Mouse (Mus musculus): ENCODE measurements around the gene Ism2.
"Not testable (repeated sequence)": the region's sequence is repeated elsewhere in the genome, so short reads cannot be mapped to it uniquely, and the experiment has no call there.

Gene Ism2

GRCm38 (mm10) chr12:87284726-87285125 lies 14.8 kb downstream of the Ism2 start:
- DNase-seq (ENCODE audit: low read depth) = no peak

- no peak for DNase-seq (ENCODE audit: low read depth)
Measured at GRCm38 (mm10) chr12:87284268-87284667, 15.2 kb downstream of the Ism2 start.

DNA sequence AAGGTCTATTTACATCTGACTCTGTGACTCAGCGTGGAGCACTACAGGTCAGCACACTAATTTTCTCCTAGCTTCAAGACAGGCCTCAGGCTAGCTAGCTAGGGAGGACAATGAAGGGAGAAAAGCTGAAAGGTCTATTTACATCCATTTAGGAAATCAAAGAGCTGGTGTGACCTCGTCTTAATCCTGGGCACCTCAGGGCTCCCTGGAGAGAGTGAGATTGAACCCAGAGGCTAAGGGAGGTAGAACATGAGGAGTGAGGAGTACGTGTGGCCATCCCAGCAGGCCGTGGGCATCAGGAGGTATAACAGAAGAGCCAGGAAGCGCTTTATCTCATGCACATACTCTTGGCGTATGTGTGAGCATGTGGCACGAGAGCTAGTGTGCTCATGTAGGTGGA lies 15.8 kb downstream of the Ism2 start:
- DNase-seq (ENCODE audit: low read depth) = no peak

DNA sequence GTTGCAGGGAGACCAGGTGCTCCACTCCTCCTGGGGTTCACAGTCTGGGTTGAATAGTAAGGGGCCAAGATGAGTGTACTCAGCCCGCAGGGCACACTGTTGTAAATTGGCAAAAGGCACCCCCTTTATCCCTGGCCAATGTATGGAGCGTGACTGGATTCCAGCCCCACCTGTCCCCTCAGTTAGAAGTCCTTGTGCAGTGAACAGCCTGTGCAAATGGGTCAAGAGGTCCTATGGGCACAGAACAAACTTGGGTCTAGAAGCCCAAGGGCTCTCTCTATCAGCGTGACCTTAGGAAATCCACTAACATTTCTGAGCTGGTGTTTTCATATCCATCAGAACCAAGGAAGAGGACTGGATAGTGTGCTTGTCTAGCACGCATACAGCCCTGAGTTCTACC lies 16.8 kb downstream of the Ism2 start:
- DNase-seq (ENCODE audit: low read depth) = no peak

DNA sequence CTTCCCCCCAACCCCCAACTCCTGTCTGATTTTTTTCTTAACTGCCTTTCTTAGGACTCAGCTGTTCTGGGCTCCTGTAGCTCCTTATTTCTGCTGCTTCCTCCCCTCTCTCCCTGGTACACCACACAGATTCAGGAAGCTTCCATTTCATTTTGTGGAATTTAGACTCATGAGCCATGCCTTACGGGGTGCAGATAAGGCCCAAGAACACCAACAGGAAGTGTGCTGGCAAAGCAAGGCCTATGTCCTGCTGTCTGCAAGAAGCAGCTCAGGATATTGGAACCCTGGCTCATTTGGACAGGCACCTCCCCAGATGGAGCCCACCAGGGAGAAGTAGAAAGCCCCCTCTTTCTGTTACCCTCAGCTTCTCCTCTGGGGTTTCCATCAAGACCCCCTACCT lies 17.7 kb downstream of the Ism2 start:
- DNase-seq (ENCODE audit: low read depth) = no peak

- no peak for DNase-seq (ENCODE audit: low read depth)
Measured at GRCm38 (mm10) chr12:87279879-87280278, 19.6 kb downstream of the Ism2 start.

- no peak for DNase-seq (ENCODE audit: low read depth)
Measured at GRCm38 (mm10) chr12:87279350-87279749, 20.2 kb downstream of the Ism2 start.

GRCm38 (mm10) chr12:87278118-87278730 lies 21.3 kb downstream of the Ism2 start:
- DNase-seq (ENCODE audit: low read depth) = no peak

DNA sequence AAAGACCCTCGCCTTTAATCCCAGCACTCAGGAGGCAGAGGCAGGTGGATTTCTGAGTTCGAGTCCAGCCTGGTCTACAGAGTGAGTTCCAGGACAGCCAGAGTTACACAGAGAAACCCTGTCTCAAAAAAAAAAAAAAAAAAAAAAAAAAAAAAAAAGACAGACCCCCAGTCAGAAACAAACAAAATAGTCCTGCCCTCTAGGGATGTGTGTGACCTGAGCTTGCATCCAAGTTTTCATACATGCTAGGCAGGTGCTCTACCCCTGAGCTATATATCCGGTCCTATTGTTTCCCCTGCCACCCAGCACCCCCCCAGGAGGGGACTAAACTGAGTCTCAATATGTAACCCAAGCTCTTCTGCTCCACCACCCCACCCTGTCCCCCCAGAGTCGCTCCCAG lies 22.3 kb downstream of the Ism2 start:
- not testable (repeated sequence) for DNase-seq (ENCODE audit: low read depth)

GRCm38 (mm10) chr12:87274853-87275831 lies 24.4 kb downstream of the Ism2 start:
- no peak for DNase-seq (ENCODE audit: low read depth)

- peak; percentile 58 for DNase-seq (ENCODE audit: low read depth)
Measured at GRCm38 (mm10) chr12:87267682-87268081, 31.8 kb downstream of the Ism2 start.

DNA sequence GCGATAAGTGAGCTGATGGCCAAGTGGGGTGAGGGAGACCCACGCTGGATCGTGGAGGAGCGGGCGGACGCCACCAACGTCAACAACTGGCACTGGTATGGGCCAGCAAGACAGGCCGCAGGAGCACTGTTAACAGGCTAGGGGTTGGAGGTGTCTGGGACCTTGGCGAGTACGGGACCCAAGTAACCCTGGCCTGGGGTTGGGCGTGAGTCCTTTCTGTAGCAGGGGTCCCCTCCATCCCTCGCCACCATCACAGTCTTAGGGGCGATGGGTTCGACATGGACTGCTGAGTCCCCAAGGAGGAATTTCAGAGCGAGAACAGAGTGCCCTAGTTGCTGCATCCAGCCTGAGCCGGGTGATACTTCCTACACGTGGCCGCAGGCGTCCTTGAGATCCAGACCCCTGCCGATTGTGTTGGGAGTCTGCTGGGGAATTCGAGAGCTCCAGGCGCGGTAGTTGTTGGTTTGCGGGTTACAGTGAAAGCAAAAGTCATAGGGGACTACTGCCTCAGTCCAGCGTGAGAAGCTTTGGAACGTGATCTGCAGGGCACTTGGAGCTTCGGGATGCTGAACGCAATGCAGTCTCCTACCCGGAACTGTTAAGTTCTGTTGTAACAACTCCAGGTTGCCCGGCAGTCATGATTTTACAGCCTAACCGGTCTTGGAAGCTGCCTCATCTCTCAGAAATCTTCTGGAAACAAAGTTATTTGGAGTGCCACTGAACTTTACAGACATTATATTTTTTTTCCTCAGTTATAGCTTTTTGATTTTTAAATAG lies 32.5 kb downstream of the Ism2 start:
- no peak for DNase-seq (ENCODE audit: low read depth)

DNA sequence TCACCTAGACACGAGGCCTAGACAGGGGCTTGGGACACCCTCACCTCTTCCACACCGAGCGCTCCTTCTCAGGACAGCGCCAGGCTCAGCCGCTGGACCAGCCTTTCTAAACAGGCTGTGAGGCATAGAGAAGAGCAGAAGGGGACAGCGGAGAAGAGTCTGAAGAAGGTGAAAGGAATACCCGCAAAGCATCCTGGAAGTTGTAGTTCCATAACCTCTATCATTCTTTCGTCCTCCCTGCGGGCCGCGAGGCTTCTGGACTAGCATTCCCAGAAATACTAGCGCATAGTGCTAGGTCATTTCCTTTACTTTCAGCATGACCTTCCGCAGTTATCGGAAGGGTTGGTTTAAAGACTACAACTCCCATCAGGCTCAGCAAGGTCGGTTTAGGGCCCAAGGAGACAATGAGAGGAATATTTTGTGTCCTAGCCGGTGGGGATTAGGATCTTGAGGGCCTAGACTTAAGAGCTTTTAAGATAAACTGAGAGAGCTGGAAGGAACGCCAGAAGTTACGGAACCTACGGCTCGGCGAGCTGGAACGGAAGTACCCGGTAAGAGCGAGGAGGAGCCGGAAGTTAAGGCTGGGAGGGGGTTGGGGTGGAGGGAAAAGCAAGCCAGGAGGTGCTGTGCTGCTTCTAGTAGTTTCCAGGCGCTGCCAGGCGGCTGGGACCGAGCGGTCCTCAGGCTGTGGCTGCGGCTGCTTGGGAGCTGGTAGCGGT lies 33.2 kb downstream of the Ism2 start, which contains the start of the genes Vipas39 and Ahsa1:
TSS of gene Vipas39 (minus strand) at position 149 of the 719 bp plus-strand sequence.
TSS of gene Ahsa1 (plus strand) at position 372 of the 719 bp plus-strand sequence.
- peak; percentile 97 for DNase-seq (ENCODE audit: low read depth)

DNA sequence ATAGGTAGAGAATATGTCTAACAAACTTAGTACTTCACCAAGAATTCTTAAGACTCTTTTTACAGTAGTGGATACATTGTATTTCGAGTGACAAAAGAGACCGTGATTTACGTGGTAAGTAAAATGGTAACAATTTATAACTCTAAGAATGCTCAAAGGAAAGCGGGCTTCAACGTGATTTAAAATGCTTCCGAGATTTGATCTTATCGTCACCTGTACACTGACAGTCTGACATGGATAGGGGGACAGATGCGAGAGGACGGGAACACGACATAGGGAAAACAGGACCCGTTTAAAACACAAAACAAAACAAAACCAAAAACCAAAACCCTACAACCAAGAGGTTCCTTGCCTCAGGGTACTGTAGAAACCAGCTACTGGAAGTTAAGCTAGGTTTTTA lies 34.1 kb downstream of the Ism2 start:
- DNase-seq (ENCODE audit: low read depth) = no peak

DNA sequence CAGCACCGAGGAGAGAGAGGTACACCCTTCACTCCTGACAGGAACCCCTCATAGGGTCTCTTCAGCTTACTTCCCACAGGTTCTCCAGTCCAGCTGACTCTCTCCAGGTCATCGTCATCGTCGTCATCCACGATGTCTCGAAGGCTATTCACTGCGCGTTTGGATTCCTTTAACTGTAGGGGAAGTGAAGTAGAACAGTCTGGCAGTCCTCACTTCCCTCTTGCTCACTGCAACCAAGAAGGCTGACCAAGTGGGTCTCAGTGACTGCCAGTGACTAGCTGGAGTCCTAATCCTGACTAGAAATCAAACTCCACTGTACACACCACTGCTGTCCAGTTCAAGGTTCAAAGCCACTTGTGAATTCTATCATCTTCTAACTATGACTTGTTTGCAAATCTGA lies 38.9 kb downstream of the Ism2 start:
- DNase-seq (ENCODE audit: low read depth) = no peak

DNA sequence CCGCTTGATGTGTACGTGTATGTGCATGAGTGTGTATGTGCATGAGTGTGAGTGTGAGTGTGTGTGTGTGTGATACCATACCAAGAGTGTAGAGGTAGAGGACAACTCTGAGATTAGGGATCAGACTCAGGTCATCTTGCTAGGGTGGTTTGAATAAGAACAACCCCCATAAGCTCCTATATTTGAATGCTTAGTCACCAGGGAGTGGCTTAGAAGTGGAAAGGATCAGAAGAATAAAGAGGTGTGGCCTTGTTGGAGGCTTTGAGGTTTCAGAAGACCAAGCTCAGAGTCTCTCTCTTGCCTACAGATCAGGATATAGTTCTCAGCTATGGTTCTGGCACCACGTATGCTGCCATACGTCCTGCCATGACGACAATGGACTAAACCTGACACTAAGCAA lies 42.9 kb downstream of the Ism2 start:
- peak; percentile 18 for DNase-seq (ENCODE audit: low read depth)

DNA sequence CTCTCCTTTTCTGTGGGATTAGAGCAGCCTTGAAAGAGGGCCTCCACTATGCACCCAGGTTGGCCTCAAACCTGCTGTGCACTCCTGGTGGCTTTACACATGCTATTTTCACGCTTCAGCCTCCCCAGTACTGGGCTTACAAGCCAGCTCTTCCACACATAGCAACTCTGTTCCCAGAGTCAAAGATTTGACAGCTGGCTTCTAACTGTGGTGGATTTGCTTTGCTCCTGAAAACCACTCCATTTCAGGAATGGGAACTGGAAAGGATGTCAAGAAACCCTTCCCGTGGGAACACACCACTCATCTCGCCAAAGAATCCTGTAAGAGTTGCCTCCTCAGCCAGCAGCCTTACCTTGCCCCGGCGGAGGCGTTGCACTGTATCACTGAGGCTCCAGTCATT lies 45.6 kb downstream of the Ism2 start:
- DNase-seq (ENCODE audit: low read depth) = no peak

DNA sequence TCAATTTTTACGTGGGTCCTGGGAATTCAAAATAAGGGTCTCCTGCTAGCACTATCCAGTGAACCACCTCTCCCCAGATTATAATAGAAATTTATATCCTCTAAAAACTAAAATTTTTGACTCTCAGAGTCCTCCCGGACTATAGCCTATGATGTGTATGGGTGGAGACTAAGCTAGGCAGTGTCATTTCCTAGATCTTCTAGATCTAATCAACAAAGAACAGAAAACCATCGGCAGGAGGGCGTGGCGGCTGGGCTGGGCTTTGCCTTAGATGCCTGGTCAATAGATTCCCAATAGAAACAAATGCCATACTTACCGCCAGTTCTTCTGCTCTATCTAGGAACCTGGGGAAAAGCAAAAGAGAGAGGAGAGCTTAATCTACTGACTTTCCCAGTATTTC lies 49.3 kb downstream of the Ism2 start:
- no peak for DNase-seq (ENCODE audit: low read depth)

DNA sequence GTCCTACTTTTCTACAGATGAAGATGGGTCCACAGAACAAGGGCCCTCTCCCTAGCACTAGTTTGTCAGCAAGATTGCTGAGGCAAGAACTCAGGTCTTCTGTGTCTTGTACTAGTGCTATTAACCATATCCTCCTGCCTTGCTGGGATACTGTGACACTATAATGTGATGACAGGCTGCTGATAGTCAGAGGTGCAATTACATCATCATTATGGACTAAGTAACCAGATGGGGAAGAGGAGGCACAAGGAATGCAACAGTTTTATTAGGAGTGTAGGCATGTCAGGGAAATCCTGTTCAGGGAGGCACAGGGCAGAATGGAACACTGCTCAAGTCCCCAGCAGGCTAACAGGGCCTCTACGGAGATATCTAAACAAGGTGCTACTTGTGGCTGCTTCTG lies 60.9 kb downstream of the Ism2 start, which contains the start of gene Noxred1:
TSS of gene Noxred1 (minus strand) at position 101 of the 400 bp plus-strand sequence.
- no peak for DNase-seq (ENCODE audit: low read depth)

- DNase-seq (ENCODE audit: low read depth) = peak; percentile 25
Measured at GRCm38 (mm10) chr12:87236882-87237483, 62.5 kb downstream of the Ism2 start.

DNA sequence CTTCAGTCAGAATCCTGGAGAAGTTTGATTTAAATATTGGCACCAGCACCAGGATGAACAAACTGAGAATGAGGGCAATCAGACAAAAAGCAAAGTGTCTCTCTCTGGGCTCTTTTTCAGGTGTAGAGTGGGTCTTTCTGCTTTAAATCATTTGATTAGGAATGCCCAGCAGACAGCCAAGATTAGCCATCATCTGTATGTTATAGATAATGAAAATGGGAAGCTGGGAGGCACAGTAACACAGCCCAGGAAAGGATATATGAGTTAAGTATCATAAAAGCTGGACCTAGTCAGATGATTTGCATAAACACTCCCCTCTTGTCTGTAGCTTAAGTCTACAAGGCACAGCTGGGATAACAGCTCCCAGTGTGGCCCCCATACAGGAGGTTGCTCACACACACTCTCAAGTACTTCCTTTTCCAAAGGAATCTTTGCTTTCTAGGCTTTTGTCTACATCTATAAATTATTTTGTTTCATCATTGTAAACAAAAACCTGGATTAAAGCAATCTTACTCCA lies 69.1 kb downstream of the Ism2 start:
- DNase-seq (ENCODE audit: low read depth) = no peak
